Mouse (Mus musculus): ENCODE measurements around the gene Lingo2. TPM values are rescaled to one million over a fixed set of nuclear protein-coding genes. Genes with fewer than 3 reads are reported as not detected.

Gene Lingo2
- polyA plus RNA-seq, 1 experiment from 2014 or later, result not detected

DNA sequence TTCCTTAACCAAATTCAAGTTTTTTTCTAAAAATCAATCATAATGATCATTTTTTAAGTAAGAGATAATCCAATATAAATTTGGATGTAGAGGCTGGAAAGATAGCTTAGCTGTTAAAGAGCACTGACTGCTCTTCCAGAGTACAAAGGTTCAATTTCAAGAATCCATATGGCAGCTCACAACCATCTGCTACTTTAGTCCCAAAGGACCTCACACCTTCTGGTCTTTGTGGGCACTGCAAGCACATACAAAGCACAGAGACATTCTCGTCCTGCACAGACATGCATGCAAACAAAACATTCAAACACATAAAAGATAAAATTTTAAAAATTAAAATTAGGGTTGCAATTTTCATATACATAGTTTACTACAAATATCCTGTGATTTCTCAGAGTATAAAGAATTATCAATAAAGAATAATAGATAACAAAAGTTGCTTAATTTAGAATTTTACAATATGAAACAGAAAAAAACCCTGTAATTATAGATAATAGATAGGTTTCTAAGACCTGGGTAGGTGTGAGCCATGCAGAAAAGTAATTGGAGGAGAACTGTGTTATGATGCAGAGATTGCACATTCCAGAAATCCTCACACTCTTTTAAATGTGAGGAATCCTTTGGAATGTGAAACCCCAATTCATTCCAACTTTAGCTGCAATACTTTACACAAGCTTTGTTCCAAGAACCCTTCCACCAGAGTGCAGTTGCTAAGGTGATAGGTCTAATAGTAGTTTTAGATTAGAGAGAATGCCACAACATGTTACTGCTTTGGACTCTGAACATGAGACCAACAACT is 1053.6 kb downstream of the Lingo2 start:
- Histone ChIP-seq H3K79me2 (ENCODE audit: inconsistent target) (no peaks in the 10 kb centered on the region), H3K4me3 (ENCODE audit: inconsistent target) (no peak overlapping the region), H3K27ac (no peak overlapping the region), H3K36me3 (ENCODE audit: inconsistent target) (no peaks in the 10 kb centered on the region)
- WGBS (ENCODE audit: missing documents), result 57% methylated on average over 1 of the region's 1 CpGs

DNA sequence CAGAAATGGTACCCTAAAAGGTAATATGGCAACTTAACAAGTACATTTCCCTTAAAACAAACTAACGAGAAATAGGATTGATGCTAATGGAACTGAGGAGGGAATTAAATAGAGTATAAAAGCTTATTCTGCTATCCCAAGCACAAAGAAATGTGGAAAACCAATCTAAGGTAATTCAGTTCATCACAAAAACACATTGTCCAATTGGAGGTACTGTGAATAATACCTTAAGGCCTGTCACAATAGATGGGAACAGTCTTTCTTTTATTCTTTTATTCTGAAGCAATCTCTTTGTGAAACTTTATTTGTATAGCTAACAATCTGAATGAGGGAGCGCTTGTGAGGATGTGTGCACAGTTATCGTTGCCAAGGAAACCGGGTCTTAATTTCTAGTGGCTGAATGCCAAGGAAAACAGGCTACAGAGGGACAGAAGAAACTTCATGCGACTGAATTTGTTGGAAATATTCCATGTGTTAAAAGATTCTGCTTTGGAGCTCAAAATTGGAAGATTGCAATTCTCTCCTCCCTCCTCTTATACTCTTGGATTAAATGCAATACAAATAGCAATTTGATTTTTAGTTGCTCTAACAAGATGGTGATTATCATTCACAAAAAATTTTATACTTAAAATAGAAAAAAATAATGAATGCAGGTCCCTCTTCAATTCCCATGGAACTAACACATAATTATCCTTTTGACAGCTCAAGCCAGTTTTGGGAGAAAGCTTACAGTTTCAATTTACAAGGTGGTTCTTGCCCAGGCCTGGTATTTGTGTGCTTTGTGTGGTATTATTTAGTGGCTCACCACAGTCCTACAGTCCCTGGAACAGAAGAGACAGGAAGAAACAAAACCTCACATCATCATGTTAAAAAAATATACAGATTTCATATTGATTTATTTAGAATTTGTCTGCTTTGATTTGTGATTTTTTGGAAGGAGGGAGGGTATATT is 1065.7 kb downstream of the Lingo2 start:
- no peak overlapping the region for H3K4me3 ChIP-seq (ENCODE audit: inconsistent target)
- H3K27ac ChIP-seq, result no peak overlapping the region
- no peaks in the 10 kb centered on the region for H3K79me2 ChIP-seq (ENCODE audit: inconsistent target)
- H3K36me3 ChIP-seq (ENCODE audit: inconsistent target), result no peaks in the 10 kb centered on the region
- 83% methylated on average over 5 of the region's 5 CpGs for WGBS (ENCODE audit: missing documents)

GRCm38 (mm10) chr4:35884946-35885460 is 1066.5 kb downstream of the Lingo2 start:
- H3K36me3 ChIP-seq (ENCODE audit: inconsistent target), result no peaks in the 10 kb centered on the region
- H3K27ac ChIP-seq, result no peak overlapping the region
- 49% methylated on average over 3 of the region's 3 CpGs for WGBS (ENCODE audit: missing documents)
- H3K4me3 ChIP-seq (ENCODE audit: inconsistent target), result no peak overlapping the region
- no peaks in the 10 kb centered on the region for H3K79me2 ChIP-seq (ENCODE audit: inconsistent target)

GRCm38 (mm10) chr4:35846518-35846917 is 1105.0 kb downstream of the Lingo2 start:
- Histone ChIP-seq H3K36me3 (ENCODE audit: inconsistent target) (no peaks in the 10 kb centered on the region), H3K4me3 (ENCODE audit: inconsistent target) (no peak overlapping the region), H3K79me2 (ENCODE audit: inconsistent target) (no peaks in the 10 kb centered on the region), H3K27ac (no peak overlapping the region)
- WGBS (ENCODE audit: missing documents), result 79% methylated on average over 1 of the region's 1 CpGs

DNA sequence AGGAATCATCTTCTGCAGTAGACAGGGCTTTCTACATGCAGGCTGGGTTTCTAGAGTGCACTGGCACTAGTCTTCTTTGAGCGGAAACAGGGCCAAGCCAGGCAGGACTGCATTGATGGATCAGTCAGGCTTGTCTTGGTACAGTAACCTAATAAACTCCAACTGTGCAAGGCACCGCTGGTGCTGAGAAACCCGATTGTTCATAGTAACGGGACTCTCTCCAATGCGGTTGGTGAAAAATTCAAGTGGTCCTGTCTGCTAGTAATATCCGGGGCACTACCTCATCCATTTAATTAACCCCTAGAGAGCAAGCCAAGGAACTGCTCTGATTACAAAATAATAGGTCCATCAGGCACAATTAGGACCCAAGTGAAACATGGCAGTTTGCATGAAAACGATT is 1106.4 kb downstream of the Lingo2 start:
- Histone ChIP-seq H3K4me3 (ENCODE audit: inconsistent target) (no peak overlapping the region), H3K79me2 (ENCODE audit: inconsistent target) (no peaks in the 10 kb centered on the region), H3K27ac (no peak overlapping the region), H3K36me3 (ENCODE audit: inconsistent target) (no peaks in the 10 kb centered on the region)
- WGBS (ENCODE audit: missing documents), result 80% methylated on average over 6 of the region's 7 CpGs

DNA sequence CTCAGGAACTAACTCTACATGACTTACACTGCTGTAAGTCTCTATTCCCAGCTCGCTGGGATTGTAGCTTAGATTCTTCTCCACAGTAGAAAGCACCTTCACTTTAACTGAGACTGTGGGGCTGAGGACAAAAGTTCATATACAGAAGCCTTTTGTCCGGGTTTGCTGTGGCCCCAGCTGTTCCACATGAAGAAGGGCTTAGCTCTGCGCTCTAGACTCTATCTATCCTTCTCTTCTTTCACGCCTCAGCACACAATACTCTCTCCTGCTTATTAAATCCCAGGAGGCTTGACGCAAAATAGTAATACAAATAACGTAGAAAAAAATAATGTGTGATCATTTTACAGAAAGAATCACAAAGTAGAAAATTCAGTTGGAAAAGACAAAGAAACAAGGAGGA is 1107.0 kb downstream of the Lingo2 start:
- Histone ChIP-seq H3K36me3 (ENCODE audit: inconsistent target) (no peaks in the 10 kb centered on the region), H3K4me3 (ENCODE audit: inconsistent target) (no peak overlapping the region), H3K79me2 (ENCODE audit: inconsistent target) (no peaks in the 10 kb centered on the region), H3K27ac (no peak overlapping the region)
- WGBS (ENCODE audit: missing documents), result 89% methylated on average over 6 of the region's 6 CpGs

DNA sequence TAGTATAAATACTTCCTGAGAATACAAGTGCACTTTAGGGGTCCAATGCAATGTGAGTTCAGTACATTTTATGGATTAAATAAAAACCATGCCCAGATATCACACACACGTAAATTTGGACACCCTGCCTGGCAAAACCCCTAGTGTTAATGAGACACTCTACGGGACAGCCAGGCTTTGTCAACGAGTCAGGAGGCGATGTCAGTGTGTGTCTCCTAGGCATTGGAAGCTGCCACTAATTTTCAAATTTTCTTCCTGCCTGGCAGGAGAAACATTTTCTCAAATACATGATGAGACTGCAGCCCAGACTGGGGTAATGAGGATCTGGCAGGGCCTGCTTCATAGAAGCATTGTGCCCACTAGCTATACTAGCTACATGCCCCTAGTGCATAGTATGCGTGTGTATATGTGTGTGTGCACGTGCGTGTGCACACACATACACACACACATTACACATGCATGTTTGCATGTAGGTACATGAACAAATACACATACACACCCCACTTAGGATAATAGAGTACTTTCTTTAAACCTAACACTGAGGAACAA is 1128.2 kb downstream of the Lingo2 start:
- WGBS (ENCODE audit: missing documents), result 96% methylated on average over 7 of the region's 7 CpGs
- Histone ChIP-seq H3K79me2 (ENCODE audit: inconsistent target) (no peaks in the 10 kb centered on the region), H3K4me3 (ENCODE audit: inconsistent target) (no peak overlapping the region), H3K27ac (no peak overlapping the region), H3K36me3 (ENCODE audit: inconsistent target) (no peaks in the 10 kb centered on the region)

- no peaks in the 10 kb centered on the region for H3K36me3 ChIP-seq (ENCODE audit: inconsistent target)
- 100% methylated on average over 1 of the region's 1 CpGs for WGBS (ENCODE audit: missing documents)
- H3K4me3 ChIP-seq (ENCODE audit: inconsistent target), result no peak overlapping the region
- no peaks in the 10 kb centered on the region for H3K79me2 ChIP-seq (ENCODE audit: inconsistent target)
- no peak overlapping the region for H3K27ac ChIP-seq
Measured at GRCm38 (mm10) chr4:35820701-35821100, 1130.8 kb downstream of the Lingo2 start.

- Histone ChIP-seq H3K36me3 (ENCODE audit: inconsistent target) (no peaks in the 10 kb centered on the region), H3K79me2 (ENCODE audit: inconsistent target) (no peaks in the 10 kb centered on the region), H3K4me3 (ENCODE audit: inconsistent target) (no peak overlapping the region), H3K27ac (no peak overlapping the region)
- 50% methylated on average over 1 of the region's 1 CpGs for WGBS (ENCODE audit: missing documents)
Measured at GRCm38 (mm10) chr4:35814698-35815097, 1136.8 kb downstream of the Lingo2 start.

GRCm38 (mm10) chr4:35807497-35808210 is 1143.9 kb downstream of the Lingo2 start:
- WGBS (ENCODE audit: missing documents), result 76% methylated on average over 6 of the region's 6 CpGs
- H3K79me2 ChIP-seq (ENCODE audit: inconsistent target), result no peaks in the 10 kb centered on the region

DNA sequence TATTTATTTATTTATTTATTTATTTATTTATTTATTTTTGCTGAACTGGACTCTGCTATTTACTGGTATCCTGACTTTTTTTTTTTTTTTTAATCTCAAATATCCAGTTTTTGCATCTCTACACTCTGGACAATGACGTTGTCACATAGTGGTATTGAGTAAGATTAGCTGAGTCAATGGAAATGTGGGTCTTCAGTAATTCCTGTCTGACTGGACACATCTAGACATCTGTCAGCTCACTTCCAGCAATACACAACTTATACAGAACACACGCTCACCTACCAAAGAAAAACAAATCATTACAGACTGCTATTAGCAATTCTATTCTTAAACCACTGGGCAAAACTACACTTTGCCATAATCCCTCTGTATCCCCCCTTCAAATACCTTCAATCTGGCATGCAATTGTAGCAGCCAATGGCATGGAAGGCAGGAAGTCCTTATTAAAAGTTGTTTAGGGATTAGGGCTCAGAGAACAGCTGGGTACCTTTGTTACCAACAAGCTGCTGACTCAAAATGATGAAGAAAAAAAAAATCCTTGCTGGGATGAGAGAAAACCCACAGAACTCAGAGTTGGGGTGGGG is 1144.6 kb downstream of the Lingo2 start:
- 100% methylated on average over 2 of the region's 2 CpGs for WGBS (ENCODE audit: missing documents)
- no peaks in the 10 kb centered on the region for H3K36me3 ChIP-seq (ENCODE audit: inconsistent target)
- H3K4me3 ChIP-seq (ENCODE audit: inconsistent target), result no peak overlapping the region
- H3K79me2 ChIP-seq (ENCODE audit: inconsistent target), result no peaks in the 10 kb centered on the region
- no peak overlapping the region for H3K27ac ChIP-seq

More at GRCm38 (mm10) chr4:35807497-35808210, 1143.9 kb downstream of the Lingo2 start:
- no peaks in the 10 kb centered on the region for H3K36me3 ChIP-seq (ENCODE audit: inconsistent target)
- H3K4me3 ChIP-seq (ENCODE audit: inconsistent target), result no peak overlapping the region
- no peak overlapping the region for H3K27ac ChIP-seq

DNA sequence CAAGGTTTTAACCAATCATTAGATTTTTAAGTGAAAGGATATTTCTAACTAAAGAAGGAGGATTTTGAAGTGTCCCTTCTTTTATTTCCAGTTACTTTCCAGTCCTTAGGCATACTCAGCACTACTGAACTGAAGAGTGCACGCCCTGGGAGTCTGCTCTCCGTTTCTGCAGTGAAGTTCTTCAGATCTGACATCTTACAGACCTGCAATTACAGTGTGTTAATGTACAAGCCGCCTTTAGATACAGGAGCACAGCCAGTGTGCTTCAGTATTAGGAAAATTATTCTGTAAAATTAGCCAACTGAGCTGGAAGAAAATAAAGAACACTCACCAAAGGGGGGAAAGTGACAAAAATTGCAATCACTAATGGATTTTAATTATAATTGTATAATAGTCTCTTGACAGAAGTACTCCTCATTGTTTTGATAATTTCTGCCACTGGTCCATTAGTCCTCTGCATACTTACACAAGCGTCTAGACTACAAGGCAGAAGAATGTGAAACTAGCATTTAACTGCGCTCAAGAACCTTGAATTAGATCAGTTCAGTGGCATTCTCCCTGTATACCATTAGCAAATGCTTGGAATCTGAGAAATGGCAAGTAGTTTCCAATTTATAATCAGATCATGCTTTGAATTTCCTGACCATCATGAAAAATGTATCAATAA is 1167.2 kb downstream of the Lingo2 start:
- Histone ChIP-seq H3K27ac (no peak overlapping the region), H3K79me2 (ENCODE audit: inconsistent target) (no peaks in the 10 kb centered on the region), H3K4me3 (ENCODE audit: inconsistent target) (no peak overlapping the region), H3K36me3 (ENCODE audit: inconsistent target) (no peaks in the 10 kb centered on the region)
- WGBS (ENCODE audit: missing documents), result 76% methylated on average over 5 of the region's 5 CpGs

- no peaks in the 10 kb centered on the region for H3K36me3 ChIP-seq (ENCODE audit: inconsistent target)
- WGBS (ENCODE audit: missing documents), result 77% methylated on average over 7 of the region's 7 CpGs
Measured at GRCm38 (mm10) chr4:35770810-35771209, 1180.7 kb downstream of the Lingo2 start.

More at GRCm38 (mm10) chr4:35770810-35771209, 1180.7 kb downstream of the Lingo2 start:
- no peak overlapping the region for H3K27ac ChIP-seq
- no peak overlapping the region for H3K4me3 ChIP-seq (ENCODE audit: inconsistent target)
- no peaks in the 10 kb centered on the region for H3K79me2 ChIP-seq (ENCODE audit: inconsistent target)

Data from macrophage (primary cell).